In genomic region chr13:5862626-5863407, GRCm38 (mm10) we compare ENCODE assay signal across 8 mouse cellular contexts. TPM values are rescaled to one million over a fixed set of nuclear protein-coding genes. Genes with fewer than 3 reads are reported as not detected.
DNase-seq lines count a peak whose midpoint lies in the region; ATAC-seq and TF ChIP-seq lines count a peak whose summit lies in the region.

No protein-coding gene starts in this region.

- peak overlapping the region; percentile 54 for H3K4me2 ChIP-seq in embryonic facial prominence, embryonic 15.5 days (replicated peaks)
- H3K4me2 ChIP-seq in limb, embryonic 13.5 days (replicated peaks), result peak overlapping the region; percentile 71

- ATAC-seq in G1E (ENCODE audit: extremely low read depth, insufficient number of reproducible peaks, low FRiP score, poor library complexity, severe bottlenecking), result no peak
- ATAC-seq in embryonic facial prominence, embryonic 15.5 days (ENCODE audit: insufficient number of reproducible peaks, low FRiP score, low TSS enrichment, low read depth), result no peak
- ATAC-seq in limb, embryonic 13.5 days (ENCODE audit: low FRiP score, low read depth), result no peak

- H3K9ac ChIP-seq in embryonic facial prominence, embryonic 15.5 days, result peak overlapping the region; percentile 50
- peak overlapping the region; percentile 87 for H3K9ac ChIP-seq in limb, embryonic 13.5 days

- peaks cover 36% of the 10 kb centered on the region for H3K36me3 ChIP-seq in G1E (replicated peaks)
- peaks cover 31% of the 10 kb centered on the region for H3K36me3 ChIP-seq in embryonic facial prominence, embryonic 15.5 days
- H3K36me3 ChIP-seq in hindbrain, embryonic 10.5 days, result peaks cover 33% of the 10 kb centered on the region
- peaks cover 33% of the 10 kb centered on the region for H3K36me3 ChIP-seq in limb, embryonic 13.5 days

- peak overlapping the region; percentile 96 for H3K27ac ChIP-seq in embryonic facial prominence, embryonic 15.5 days (replicated peaks)
- peak overlapping the region; percentile 97 for H3K27ac ChIP-seq in hindbrain, embryonic 10.5 days
- peak overlapping the region; percentile 55; the same call in 1 of the 2 replicates for H3K27ac ChIP-seq in limb, embryonic 13.5 days

- peak; percentile 48 to 88 for DNase-seq in adrenal gland, adult (ENCODE audit: inconsistent age in 2 of 2, low spot score in 1 of 2)
- no peak for DNase-seq in adrenal gland, adult 8-10 months
- DNase-seq in G1E (ENCODE audit: low spot score), result no peak
- DNase-seq in hindbrain, embryonic 10.5 days (ENCODE audit: low spot score), result no peak
- peak; percentile 38 for DNase-seq in neural tube, embryonic 10.5 days (ENCODE audit: extremely low spot score, low spot score)
- DNase-seq in c-Kit-positive CD71-positive TER-119-positive erythroid progenitor cells, embryonic 14.5 days (ENCODE audit: low spot score), result no peak

- H3K9me3 ChIP-seq in G1E (replicated peaks), result no peaks in the 10 kb centered on the region
- H3K9me3 ChIP-seq in embryonic facial prominence, embryonic 15.5 days (replicated peaks), result no peaks in the 10 kb centered on the region
- H3K9me3 ChIP-seq in hindbrain, embryonic 10.5 days, result no peaks in the 10 kb centered on the region
- no peaks in the 10 kb centered on the region for H3K9me3 ChIP-seq in limb, embryonic 13.5 days

- WGBS in embryonic facial prominence, embryonic 15.5 days, result 3% methylated on average over 16 of the region's 16 CpGs
- WGBS in hindbrain, embryonic 10.5 days, result 7% methylated on average over 16 of the region's 16 CpGs
- 5% methylated on average over 16 of the region's 16 CpGs for WGBS in limb, embryonic 13.5 days

- peak overlapping the region; percentile 85 for H3K4me3 ChIP-seq in G1E (ENCODE audit: low read depth, low read length)
- H3K4me3 ChIP-seq in embryonic facial prominence, embryonic 15.5 days (replicated peaks), result peak overlapping the region; percentile 60
- H3K4me3 ChIP-seq in hindbrain, embryonic 10.5 days, result peak overlapping the region; percentile 71
- H3K4me3 ChIP-seq in limb, embryonic 13.5 days, result peak overlapping the region; percentile 70

- no peaks in the 10 kb centered on the region for H3K27me3 ChIP-seq in G1E (ENCODE audit: insufficient read depth, low read length)
- no peaks in the 10 kb centered on the region for H3K27me3 ChIP-seq in embryonic facial prominence, embryonic 15.5 days
- H3K27me3 ChIP-seq in hindbrain, embryonic 10.5 days (ENCODE audit: insufficient read depth, poor library complexity, severe bottlenecking), result no peaks in the 10 kb centered on the region
- H3K27me3 ChIP-seq in limb, embryonic 13.5 days, result no peaks in the 10 kb centered on the region

- peaks cover 39% of the 10 kb centered on the region for H3K4me1 ChIP-seq in G1E (ENCODE audit: insufficient read depth, low read depth, low read length)
- peaks cover 26% of the 10 kb centered on the region for H3K4me1 ChIP-seq in embryonic facial prominence, embryonic 15.5 days
- H3K4me1 ChIP-seq in hindbrain, embryonic 10.5 days (replicated peaks), result peaks cover 31% of the 10 kb centered on the region
- H3K4me1 ChIP-seq in limb, embryonic 13.5 days, result peaks cover 23% of the 10 kb centered on the region

- no peak for TF ChIP-seq CTCF in G1E (IDR thresholded peaks at IDR 0.05; ENCODE audit: low read depth, low read length)

RNA-seq across cellular contexts. Expression of gene Klf6, which starts 1.5 kb away (rescaled TPM):
- 10 to 100 TPM; 34.6 to 57.1 (median 44.8) TPM for total RNA-seq in adrenal gland, adult 8-10 months (2022)
- 90.9 and 104 TPM in 2 replicates for total RNA-seq in G1E (2014; fragmentation: Nextera tagmentation)
- 88.2 and 101 TPM in 2 replicates for total RNA-seq in G1E (2017)
- polyA plus RNA-seq in G1E (2012), result 25.3 and 26.3 TPM in 2 replicates
- polyA plus RNA-seq in embryonic facial prominence, embryonic 15.5 days (2015; fragmentation: Nextera tagmentation; extraction: Ambion mirVana), result 90.1 and 97.1 TPM in 2 replicates
- polyA plus RNA-seq in hindbrain, embryonic 10.5 days (2016; fragmentation: Nextera tagmentation; extraction: Ambion mirVana), result 58.2 and 59.0 TPM in 2 replicates
- 71.4 and 79.0 TPM in 2 replicates for polyA plus RNA-seq in limb, embryonic 13.5 days (2015; fragmentation: Nextera tagmentation; extraction: Ambion mirVana)

Comparison
In these comparisons a context has a peak if more than half of its experiments do, and no peak if none do; other contexts are left out.
1. DNase-seq: peak in adrenal gland, adult (2 of 2) and neural tube, embryonic 10.5 days (single experiment); none in adrenal gland, adult 8-10 months (single experiment), G1E (single experiment), hindbrain, embryonic 10.5 days (single experiment) and c-Kit-positive CD71-positive TER-119-positive erythroid progenitor cells, embryonic 14.5 days (single experiment).
2. Peak in every context shown above with its lines, with median percentiles within 50 percentile points of each other: H3K4me3 ChIP-seq and H3K27ac ChIP-seq.